Mouse (Mus musculus) C2C12 (cell line): ENCODE data around the gene Map3k14.
A peak's percentile ranks its signal among the peaks of the same experiment; 100 is the strongest.

Experiments
- CTCF ChIP-seq: IDR thresholded peaks from one replicate; pipeline ENCODE4 v1.5.1; 2011; ENCODE audit not compliant: control insufficient read depth, insufficient read depth, insufficient read length
- MAX ChIP-seq: IDR thresholded peaks from one replicate; pipeline ENCODE4 v1.6.1; 2011; ENCODE audit warnings: mild to moderate bottlenecking, control low read depth

- peak; percentile 55 for TF ChIP-seq MAX
- TF ChIP-seq CTCF = no peak
Observed at GRCm38 (mm10) chr11:103311960-103312611, 44.8 kb upstream of the Map3k14 start.
